In the genomic region with DNA sequence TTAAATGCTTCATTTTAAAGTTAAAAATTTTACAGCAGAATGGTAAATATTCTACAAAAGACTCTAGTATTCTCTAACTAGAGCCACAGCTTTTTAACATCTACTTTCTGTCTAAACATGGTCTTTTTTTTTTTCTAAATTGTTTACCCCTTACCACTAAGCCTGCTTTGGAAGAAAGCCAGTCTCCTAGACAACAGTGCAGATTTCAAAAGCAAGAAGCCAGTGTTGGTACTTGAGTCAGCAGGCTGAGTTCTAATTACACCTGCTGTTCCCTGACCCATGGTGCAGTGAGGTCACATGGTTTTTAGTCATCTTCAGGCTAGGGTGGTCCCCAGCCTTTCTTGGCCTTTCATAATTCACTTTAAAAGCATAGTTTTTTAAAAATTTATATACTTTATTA, we compare ENCODE assay signal across 24 mouse cellular contexts.
DNase-seq lines count a peak whose midpoint lies in the region; ATAC-seq and TF ChIP-seq lines count a peak whose summit lies in the region.
"Had no signal": no experiment of that assay in that cellular context is flagged by ENCODE, and none has a peak within 500 bp of the region (broad histone marks: within the 10 kb centered on the region; RNA-seq: fewer than 3 reads in every experiment).

No protein-coding gene starts in this region.

- peak; percentile 55 for DNase-seq in forebrain, postnatal 0 days
- DNase-seq in forebrain, embryonic 11.5 days (ENCODE audit: low spot score), result no peak
- peak; percentile 77 for DNase-seq in lung, embryonic 14.5 days
- DNase-seq in lung, adult 2 months, result no peak
- DNase-seq in brain, adult 2 months (ENCODE audit: low read depth, low spot score), result peak; percentile 35
- no peak for DNase-seq in stomach, postnatal 0 days (ENCODE audit: low spot score)
- DNase-seq in thymus, postnatal 14 days, result no peak
- DNase-seq: adrenal gland, adult 2 months; adrenal gland, postnatal 25 days; cerebellum, adult 11-12 months; cerebellum, adult 9-11 months; cerebellum, postnatal 36 days; gastrocnemius, adult 2 months; gastrocnemius, postnatal 25 days; heart, postnatal 10 days; heart, postnatal 4 days had no signal

- no peak overlapping the region for H3K27ac ChIP-seq in forebrain, postnatal 0 days (ENCODE audit: low read depth, low read length)
- H3K27ac ChIP-seq in forebrain, embryonic 11.5 days (ENCODE audit: low read depth, low read length), result no peak overlapping the region
- no peak overlapping the region for H3K27ac ChIP-seq in lung, embryonic 14.5 days (ENCODE audit: low read depth)
- H3K27ac ChIP-seq in stomach, postnatal 0 days (replicated peaks), result no peak overlapping the region
- H3K27ac ChIP-seq: embryonic facial prominence, embryonic 15.5 days; forebrain, embryonic 10.5 days; gastrocnemius, adult 2 months; heart, embryonic 10.5 days; hindbrain, embryonic 12.5 days had no signal

- H3K27me3 ChIP-seq in forebrain, postnatal 0 days (ENCODE audit: insufficient read depth, low read length), result no peaks in the 10 kb centered on the region
- no peaks in the 10 kb centered on the region; the same call in 1 of the 2 replicates for H3K27me3 ChIP-seq in forebrain, embryonic 11.5 days (ENCODE audit: control insufficient read depth, insufficient read depth, low read length)
- no peaks in the 10 kb centered on the region for H3K27me3 ChIP-seq in lung, embryonic 14.5 days (ENCODE audit: insufficient read depth, low read length)
- H3K27me3 ChIP-seq in stomach, postnatal 0 days (ENCODE audit: control insufficient read depth, insufficient read depth, low read length), result no peaks in the 10 kb centered on the region
- H3K27me3 ChIP-seq: CH12.LX; embryonic facial prominence, embryonic 15.5 days; hindbrain, embryonic 12.5 days had no signal

- TF ChIP-seq EP300 in stomach, postnatal 0 days (optimal IDR thresholded peaks at IDR 0.05), result peak; percentile 28

- TF ChIP-seq POLR2A in lung, adult 2 months (IDR thresholded peaks at IDR 0.05; ENCODE audit: borderline replicate concordance, extremely low read depth, low read depth, low read length), result no peak

- H3K4me3 ChIP-seq in forebrain, postnatal 0 days (ENCODE audit: low read depth, low read length), result no peak overlapping the region
- H3K4me3 ChIP-seq in forebrain, embryonic 11.5 days (ENCODE audit: low read depth, low read length), result no peak overlapping the region
- H3K4me3 ChIP-seq in lung, embryonic 14.5 days (ENCODE audit: low read depth, low read length), result no peak overlapping the region
- no peak overlapping the region for H3K4me3 ChIP-seq in lung, adult 2 months (replicated peaks; ENCODE audit: extremely low read depth, low read depth, low read length)
- H3K4me3 ChIP-seq in stomach, postnatal 0 days (ENCODE audit: low read depth, low read length), result no peak overlapping the region
- H3K4me3 ChIP-seq: embryonic facial prominence, embryonic 15.5 days; erythroblast, embryonic 14.5 days; forebrain, embryonic 10.5 days; gastrocnemius, adult 2 months; heart, embryonic 10.5 days; hindbrain, embryonic 12.5 days had no signal

- no peak overlapping the region for H3K9ac ChIP-seq in forebrain, postnatal 0 days
- H3K9ac ChIP-seq in forebrain, embryonic 11.5 days (ENCODE audit: low read length), result no peak overlapping the region
- H3K9ac ChIP-seq in lung, embryonic 14.5 days, result no peak overlapping the region
- H3K9ac ChIP-seq in stomach, postnatal 0 days (ENCODE audit: low read length), result no peak overlapping the region
- H3K9ac ChIP-seq: embryonic facial prominence, embryonic 15.5 days; hindbrain, embryonic 12.5 days had no signal

- H3K36me3 ChIP-seq in forebrain, postnatal 0 days (ENCODE audit: insufficient read depth), result no peaks in the 10 kb centered on the region
- no peaks in the 10 kb centered on the region for H3K36me3 ChIP-seq in forebrain, embryonic 11.5 days (ENCODE audit: control insufficient read depth, insufficient read depth, low read length)
- no peaks in the 10 kb centered on the region for H3K36me3 ChIP-seq in lung, embryonic 14.5 days (ENCODE audit: insufficient read depth)
- H3K36me3 ChIP-seq in stomach, postnatal 0 days (ENCODE audit: control insufficient read depth, insufficient read depth, low read length), result no peaks in the 10 kb centered on the region
- H3K36me3 ChIP-seq: embryonic facial prominence, embryonic 15.5 days; forebrain, embryonic 10.5 days; hindbrain, embryonic 12.5 days had no signal

- no peaks in the 10 kb centered on the region for H3K9me3 ChIP-seq in forebrain, postnatal 0 days (ENCODE audit: low read length)
- H3K9me3 ChIP-seq in forebrain, embryonic 11.5 days (ENCODE audit: control insufficient read depth, low read length), result no peaks in the 10 kb centered on the region
- H3K9me3 ChIP-seq in lung, embryonic 14.5 days (ENCODE audit: low read depth, low read length), result no peaks in the 10 kb centered on the region
- no peaks in the 10 kb centered on the region for H3K9me3 ChIP-seq in stomach, postnatal 0 days (ENCODE audit: control insufficient read depth, low read length)
- H3K9me3 ChIP-seq: embryonic facial prominence, embryonic 15.5 days; forebrain, embryonic 10.5 days; heart, embryonic 10.5 days; hindbrain, embryonic 12.5 days had no signal

- ATAC-seq in forebrain, postnatal 0 days, result no peak
- ATAC-seq in forebrain, embryonic 11.5 days (replicated peaks; ENCODE audit: low FRiP score), result no peak
- ATAC-seq in lung, embryonic 14.5 days (ENCODE audit: insufficient read depth), result no peak
- ATAC-seq in stomach, postnatal 0 days (ENCODE audit: low FRiP score, low TSS enrichment), result no peak
- ATAC-seq: inflammation-experienced regulatory T-cells, adult 6 months; intestine, postnatal 0 days had no signal

- no peaks in the 10 kb centered on the region; the same call in 1 of the 2 replicates for H3K4me1 ChIP-seq in forebrain, postnatal 0 days (ENCODE audit: insufficient read depth)
- H3K4me1 ChIP-seq in forebrain, embryonic 11.5 days (replicated peaks; ENCODE audit: control insufficient read depth, insufficient read depth, low read length), result peaks cover 5% of the 10 kb centered on the region; the same call in 1 of the 2 replicates
- H3K4me1 ChIP-seq in lung, embryonic 14.5 days (ENCODE audit: insufficient read depth), result peaks cover 13% of the 10 kb centered on the region
- peaks cover 5% of the 10 kb centered on the region for H3K4me1 ChIP-seq in lung, adult 2 months (ENCODE audit: control insufficient read depth, insufficient read depth, low read length)
- no peaks in the 10 kb centered on the region for H3K4me1 ChIP-seq in stomach, postnatal 0 days (replicated peaks; ENCODE audit: control insufficient read depth, insufficient read depth)

- no peak overlapping the region for H3K4me2 ChIP-seq in forebrain, postnatal 0 days (ENCODE audit: low read depth)
- no peak overlapping the region for H3K4me2 ChIP-seq in forebrain, embryonic 11.5 days (ENCODE audit: low read depth, low read length, severe bottlenecking)
- no peak overlapping the region for H3K4me2 ChIP-seq in lung, embryonic 14.5 days
- H3K4me2 ChIP-seq in stomach, postnatal 0 days (replicated peaks; ENCODE audit: low read depth), result no peak overlapping the region
- H3K4me2 ChIP-seq: embryonic facial prominence, embryonic 15.5 days; hindbrain, embryonic 12.5 days had no signal

- TF ChIP-seq CTCF in forebrain, postnatal 0 days (IDR thresholded peaks at IDR 0.05; ENCODE audit: low read depth), result no peak
- no peak for TF ChIP-seq CTCF in lung, embryonic 14.5 days (IDR thresholded peaks at IDR 0.05; ENCODE audit: low read depth)
- no peak for TF ChIP-seq CTCF in lung, adult 2 months (IDR thresholded peaks at IDR 0.05; ENCODE audit: insufficient read depth, low read length)
- no peak for TF ChIP-seq CTCF in stomach, postnatal 0 days (IDR thresholded peaks at IDR 0.05; ENCODE audit: low read depth)

Comparison
In these comparisons a context has a peak if more than half of its experiments do, and no peak if none do; other contexts are left out.
1. DNase-seq: peak in forebrain, postnatal 0 days (single experiment), lung, embryonic 14.5 days (single experiment) and brain, adult 2 months (single experiment); none in forebrain, embryonic 11.5 days (single experiment), lung, adult 2 months (single experiment), stomach, postnatal 0 days (single experiment) and thymus, postnatal 14 days (single experiment).